Mouse (Mus musculus) MEL (cell line): ENCODE measurements around the gene Elmod3. TPM values are rescaled to one million over a fixed set of nuclear protein-coding genes. Genes with fewer than 3 reads are reported as not detected.

Experiments
- DNase-seq: peaks from one replicate; pipeline ENCODE4 v3.0.0; 2011; ENCODE audit warnings: low read depth, low spot score
- H3K27ac ChIP-seq: 2 replicates; pipeline ENCODE4 v1.5.1; 2012; ENCODE audit warnings: low read depth, mild to moderate bottlenecking, control low read depth, low read length, moderate library complexity; ENCODE audit not compliant: control insufficient read depth
- H3K27me3 ChIP-seq, 2 experiments: fragments of 150-350 bp in 1 of 2; sonication (generic) in 1 of 2; 2 replicates each; pipeline ENCODE4 v1.6.1; 2012; ENCODE audit warnings: low read length in 2 of 2, mild to moderate bottlenecking in 2 of 2, improper control_type of control experiment in 1 of 2, moderate library complexity in 1 of 2; ENCODE audit not compliant: insufficient read depth in 2 of 2, control insufficient read depth in 1 of 2
- H3K36me3 ChIP-seq, 2 experiments: 2 replicates each; pipeline ENCODE4 v1.6.1; 2012 to 2014; ENCODE audit warnings: low read length in 2 of 2, improper control_type of control experiment in 1 of 2, inconsistent platforms in 1 of 2, mild to moderate bottlenecking in 1 of 2; ENCODE audit not compliant: insufficient read depth in 2 of 2, control insufficient read depth in 1 of 2
- H3K4me1 ChIP-seq, 2 experiments: fragments of 150-350 bp in 1 of 2; sonication (generic) in 1 of 2; 2 replicates each; pipeline ENCODE4 v1.6.1; 2012; ENCODE audit warnings: low read length in 2 of 2, improper control_type of control experiment in 1 of 2, mild to moderate bottlenecking in 1 of 2; ENCODE audit not compliant: insufficient read depth in 2 of 2, control insufficient read depth in 1 of 2
- H3K4me3 ChIP-seq, 2 experiments: fragments of 150-350 bp in 1 of 2; sonication (generic) in 1 of 2; 2 replicates each; pipeline ENCODE4 v1.5.1; 2012; ENCODE audit warnings: low read depth in 2 of 2, low read length in 2 of 2, mild to moderate bottlenecking in 2 of 2, moderate library complexity in 2 of 2, control low read depth in 1 of 2, improper control_type of control experiment in 1 of 2; ENCODE audit not compliant: control insufficient read depth in 1 of 2, insufficient read depth in 1 of 2
- H3K79me2 ChIP-seq: 2 replicates; pipeline ENCODE4 v1.6.1; 2012; ENCODE audit warnings: mild to moderate bottlenecking, low read length, moderate library complexity; ENCODE audit not compliant: control insufficient read depth, poor library complexity, insufficient read depth
- H3K9ac ChIP-seq: 2 replicates; pipeline ENCODE4 v1.6.1; 2012; ENCODE audit warnings: low read depth, mild to moderate bottlenecking, control low read depth, low read length, moderate library complexity; ENCODE audit not compliant: control insufficient read depth, poor library complexity, severe bottlenecking
- H3K9me3 ChIP-seq: fragments of 150-350 bp; sonication (generic); replicated peaks from 2 replicates; pipeline ENCODE4 v1.6.1; 2012; ENCODE audit warnings: mild to moderate bottlenecking, low read length, improper control_type of control experiment, moderate library complexity; ENCODE audit not compliant: insufficient read depth
- BHLHE40 ChIP-seq: IDR thresholded peaks from 2 replicates; pipeline ENCODE4 v1.6.1; 2012; ENCODE audit warnings: low read depth, mild to moderate bottlenecking, inconsistent platforms, low read length, improper control_type of control experiment, borderline replicate concordance
- CHD2 ChIP-seq: IDR thresholded peaks from 2 replicates; pipeline ENCODE4 v1.6.1; 2011; ENCODE audit warnings: low read length, improper control_type of control experiment
- CTCF ChIP-seq, 3 experiments: IDR thresholded peaks in 2 of 3; conservative IDR thresholded peaks in 1 of 3; 2 replicates each; pipeline ENCODE4 v1.5.1; 2011 to 2012; ENCODE audit warnings: low read length in 3 of 3, low read depth in 2 of 3, mild to moderate bottlenecking in 2 of 3, improper control_type of control experiment in 1 of 3, inconsistent platforms in 1 of 3, mixed read lengths in 1 of 3, moderate library complexity in 1 of 3; ENCODE audit not compliant: control insufficient read depth in 1 of 3, insufficient read depth in 1 of 3, poor library complexity in 1 of 3, severe bottlenecking in 1 of 3
- ELF1 ChIP-seq: IDR thresholded peaks from 2 replicates; pipeline ENCODE4 v1.6.1; 2014; ENCODE audit warnings: low read depth, mild to moderate bottlenecking, inconsistent platforms, low read length, improper control_type of control experiment, moderate library complexity
- EP300 ChIP-seq, 2 experiments: IDR thresholded peaks; 2 replicates each; pipeline ENCODE4 v1.6.1; 2011; ENCODE audit warnings: improper control_type of control experiment in 2 of 2, low read length in 2 of 2, low read depth in 1 of 2, mild to moderate bottlenecking in 1 of 2
- ETS1 ChIP-seq: IDR thresholded peaks from 2 replicates; pipeline ENCODE4 v1.6.1; 2012; ENCODE audit warnings: low read depth, mild to moderate bottlenecking, inconsistent platforms, low read length, improper control_type of control experiment, moderate library complexity
- GABPA ChIP-seq: IDR thresholded peaks from 2 replicates; pipeline ENCODE4 v1.6.1; 2012; ENCODE audit warnings: low read depth, mild to moderate bottlenecking, inconsistent platforms, low read length, improper control_type of control experiment, moderate library complexity
- GATA1 ChIP-seq: IDR thresholded peaks from 2 replicates; pipeline ENCODE4 v1.6.1; 2011; ENCODE audit warnings: low read depth, low read length, improper control_type of control experiment
- HCFC1 ChIP-seq: IDR thresholded peaks from 2 replicates; pipeline ENCODE4 v1.6.1; 2012; ENCODE audit warnings: low read depth, mild to moderate bottlenecking, inconsistent platforms, low read length, improper control_type of control experiment, moderate library complexity
- KAT2A ChIP-seq: conservative IDR thresholded peaks from 2 replicates; pipeline ENCODE4 v1.6.1; 2012; ENCODE audit warnings: low read depth, low read length, improper control_type of control experiment, inconsistent platforms
- MAFK ChIP-seq: IDR thresholded peaks from 2 replicates; pipeline ENCODE4 v1.6.1; 2011; ENCODE audit warnings: low read depth, mild to moderate bottlenecking, low read length, improper control_type of control experiment, borderline replicate concordance
- MYB ChIP-seq: IDR thresholded peaks from 2 replicates; pipeline ENCODE4 v1.6.1; 2011; ENCODE audit warnings: mild to moderate bottlenecking, low read depth, low read length, improper control_type of control experiment
- NELFE ChIP-seq: IDR thresholded peaks from 2 replicates; pipeline ENCODE4 v1.6.1; 2011; ENCODE audit warnings: low read depth, low read length, improper control_type of control experiment
- NRF1 ChIP-seq: IDR thresholded peaks from 2 replicates; pipeline ENCODE4 v1.6.1; 2014; ENCODE audit warnings: low read depth, mild to moderate bottlenecking, inconsistent platforms, low read length, improper control_type of control experiment, moderate library complexity; ENCODE audit not compliant: poor library complexity, insufficient read depth, severe bottlenecking
- POLR2A ChIP-seq, 2 experiments: IDR thresholded peaks; 2 replicates each; pipeline ENCODE4 v1.6.1; 2011 to 2012; ENCODE audit warnings: low read length in 2 of 2, mild to moderate bottlenecking in 2 of 2, control low read depth in 1 of 2, improper control_type of control experiment in 1 of 2, low read depth in 1 of 2, moderate library complexity in 1 of 2; ENCODE audit not compliant: control insufficient read depth in 1 of 2, insufficient read depth in 1 of 2, poor library complexity in 1 of 2
- POLR2AphosphoS2 ChIP-seq: IDR thresholded peaks from 2 replicates; pipeline ENCODE4 v1.6.1; 2011; ENCODE audit warnings: low read length, improper control_type of control experiment
- RAD21 ChIP-seq: IDR thresholded peaks from 2 replicates; pipeline ENCODE4 v1.6.1; 2011; ENCODE audit warnings: mild to moderate bottlenecking, low read depth, low read length, improper control_type of control experiment
- SIN3A ChIP-seq: IDR thresholded peaks from 2 replicates; pipeline ENCODE4 v1.6.1; 2012; ENCODE audit warnings: low read length, improper control_type of control experiment, inconsistent platforms
- SMC3 ChIP-seq: IDR thresholded peaks from 2 replicates; pipeline ENCODE4 v1.6.1; 2011; ENCODE audit warnings: low read depth, low read length, improper control_type of control experiment
- TAL1 ChIP-seq: IDR thresholded peaks from 2 replicates; pipeline ENCODE4 v1.6.1; 2012; ENCODE audit warnings: mild to moderate bottlenecking, inconsistent platforms, low read length, moderate library complexity, mixed read lengths
- TBP ChIP-seq: IDR thresholded peaks from 2 replicates; pipeline ENCODE4 v1.8.0; 2011; ENCODE audit warnings: low read depth, low read length, improper control_type of control experiment
- TCF12 ChIP-seq: IDR thresholded peaks from 2 replicates; pipeline ENCODE4 v1.6.1; 2014; ENCODE audit warnings: low read depth, mild to moderate bottlenecking, inconsistent platforms, low read length, improper control_type of control experiment, moderate library complexity
- USF1 ChIP-seq: IDR thresholded peaks from 2 replicates; pipeline ENCODE4 v1.6.1; 2014; ENCODE audit warnings: low read depth, mild to moderate bottlenecking, inconsistent platforms, low read length, improper control_type of control experiment, moderate library complexity
- ZMIZ1 ChIP-seq: IDR thresholded peaks from 2 replicates; pipeline ENCODE4 v1.6.1; 2012; ENCODE audit warnings: low read depth, mild to moderate bottlenecking, inconsistent platforms, low read length, improper control_type of control experiment, moderate library complexity
- ZNF384 ChIP-seq: IDR thresholded peaks from 2 replicates; pipeline ENCODE4 v1.6.1; 2012; ENCODE audit warnings: low read depth, mild to moderate bottlenecking, inconsistent platforms, low read length, improper control_type of control experiment
- polyA plus RNA-seq, 2 experiments: library from polyadenylated mRNA; stranded (reverse) in 1 of 2; unstranded in 1 of 2; fragments of >175 nt in 1 of 2; fragments of >200 nt in 1 of 2; gene quantifications; 2 replicates each; pipeline versions ENCODE4 v1.2.1 to v1.2.4; 2012; ENCODE audit warnings: low replicate concordance in 2 of 2, low read depth in 1 of 2; ENCODE audit not compliant: insufficient read length in 2 of 2, insufficient read depth in 1 of 2, missing spikeins in 1 of 2
- total RNA-seq: library from RNA; depleted of rRNA; stranded (reverse); fragments of 300-350 nt; gene quantifications from 2 replicates; pipeline ENCODE4 v1.2.3, GENCODE M21; 2012

Gene Elmod3
- total and polyA plus RNA-seq, 3 experiments = 4.2 to 14.1 TPM; not detected in 1

DNA sequence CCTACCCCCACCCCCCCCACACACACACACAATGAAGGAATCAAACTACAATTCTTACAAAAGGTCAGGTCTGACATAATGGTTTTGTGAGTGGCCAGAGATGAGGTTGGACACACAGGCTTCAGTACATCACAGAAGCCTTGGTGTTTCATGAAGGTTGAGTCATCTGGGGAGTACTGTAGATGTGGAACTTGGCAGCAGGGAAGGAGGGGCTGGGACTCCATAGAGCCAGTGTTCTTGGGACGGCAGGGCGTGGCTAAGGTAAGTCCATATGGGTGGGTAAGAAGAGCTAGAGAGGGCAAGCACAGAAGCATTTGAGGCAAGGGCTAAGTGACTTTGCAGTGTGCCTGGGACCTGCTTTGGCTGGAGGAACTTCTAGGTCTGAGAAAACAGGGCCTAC is 5.9 kb upstream of the Elmod3 start:
- no peaks in the 10 kb centered on the region for H3K27me3 ChIP-seq
- H3K9me3 ChIP-seq = no peaks in the 10 kb centered on the region
- H3K27ac ChIP-seq = no peak overlapping the region
- no peak for DNase-seq
- no peaks in the 10 kb centered on the region for H3K79me2 ChIP-seq
- no peak for TF ChIP-seq EP300 (IDR thresholded peaks at IDR 0.05; ENCODE audit: low read depth in 1 of 2, low read length in 2 of 2)
- TF ChIP-seq USF1 = no peak
- TF ChIP-seq TBP = no peak
- TF ChIP-seq ZMIZ1 = no peak
- no peak for TF ChIP-seq POLR2AphosphoS2
- TF ChIP-seq ETS1 = no peak
- no peak for TF ChIP-seq GABPA
- no peak for TF ChIP-seq BHLHE40
- no peak for TF ChIP-seq ZNF384
- TF ChIP-seq HCFC1 = no peak
- no peak for TF ChIP-seq POLR2A (IDR thresholded peaks at IDR 0.05; ENCODE audit: control insufficient read depth in 1 of 2, insufficient read depth in 1 of 2, low read depth in 1 of 2, low read length in 2 of 2, poor library complexity in 1 of 2)
- H3K36me3 ChIP-seq = peaks cover 3 to 7% of the 10 kb centered on the region in 2 experiments; a peak in 3 of 4 replicates
- H3K4me3 ChIP-seq = no peak overlapping the region
- H3K9ac ChIP-seq = no peak overlapping the region
- H3K4me1 ChIP-seq = peaks cover 6 to 8% of the 10 kb centered on the region in 2 experiments

DNA sequence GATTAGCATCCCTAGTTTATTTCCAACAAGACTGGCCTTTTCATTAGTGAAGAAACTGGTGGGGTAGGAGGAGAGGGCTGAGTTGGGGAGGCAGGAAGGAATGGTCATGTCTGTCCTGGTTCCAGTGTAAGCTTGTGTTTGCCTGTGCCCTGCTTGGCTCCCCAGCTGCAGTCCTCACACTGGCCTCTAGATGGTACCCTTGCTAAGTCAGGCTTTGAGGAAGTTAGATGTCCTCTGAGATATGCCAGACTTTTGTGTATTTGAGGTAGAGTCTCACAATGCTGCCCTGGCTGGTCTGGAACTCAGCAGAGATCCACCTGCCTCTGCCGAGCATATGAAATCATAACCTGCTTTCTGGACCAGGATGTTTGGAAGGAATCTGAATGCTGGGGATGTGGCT is 3.5 kb upstream of the Elmod3 start:
- no peak overlapping the region for H3K27ac ChIP-seq
- peak; percentile 94 for DNase-seq
- H3K36me3 ChIP-seq = peaks cover 0 to 9% of the 10 kb centered on the region in 2 experiments; a peak in 3 of 4 replicates
- no peak overlapping the region for H3K4me3 ChIP-seq
- H3K9me3 ChIP-seq = no peaks in the 10 kb centered on the region
- H3K79me2 ChIP-seq = peaks cover 5% of the 10 kb centered on the region
- 0 out of 2 replicates have a peak, but pooled peaks have one; percentile 21 for TF ChIP-seq TBP
- TF ChIP-seq TCF12 = no peak
- peak in 1 of 2 experiments; percentile 77; a peak in 2 of 4 replicates for TF ChIP-seq EP300 (IDR thresholded peaks at IDR 0.05; ENCODE audit: low read depth in 1 of 2, low read length in 2 of 2)
- TF ChIP-seq NELFE = no peak
- TF ChIP-seq ELF1 = peak; percentile 65; the same call in 1 of the 2 replicates
- TF ChIP-seq POLR2AphosphoS2 = no peak; the same call in 1 of the 2 replicates
- no peak for TF ChIP-seq NRF1
- peak; percentile 63 for TF ChIP-seq SMC3
- peak; percentile 10; the same call in 1 of the 2 replicates for TF ChIP-seq ETS1
- TF ChIP-seq CHD2 = no peak
- no peak for TF ChIP-seq KAT2A
- no peak for TF ChIP-seq MAFK
- TF ChIP-seq SIN3A = peak; percentile 54
- no peak for TF ChIP-seq MYB
- TF ChIP-seq RAD21 = peak; percentile 53
- peak; percentile 91 for TF ChIP-seq GATA1
- TF ChIP-seq HCFC1 = peak; percentile 50; the same call in 1 of the 2 replicates
- peak; percentile 71 to 99 (median 88) for TF ChIP-seq CTCF (IDR thresholded peaks at IDR 0.05 in 2 of 3, conservative IDR thresholded peaks at IDR 0.05 in 1 of 3; ENCODE audit: control insufficient read depth in 1 of 3, insufficient read depth in 1 of 3, low read depth in 2 of 3, low read length in 3 of 3, poor library complexity in 1 of 3, severe bottlenecking in 1 of 3)
- no peak for TF ChIP-seq TAL1
- TF ChIP-seq, all 39 proteins: peak for 10
- Histone ChIP-seq H3K27me3 (no peaks in the 10 kb centered on the region), H3K4me1 (peaks cover 8 to 14% of the 10 kb centered on the region in 2 experiments), H3K9ac (no peak overlapping the region)
